Mouse (Mus musculus): ENCODE results near the gene Fyco1. TPM values are rescaled to one million over a fixed set of nuclear protein-coding genes. Genes with fewer than 3 reads are reported as not detected.

Fyco1 gene
- total RNA-seq (2014; rRNA removed) (21.2 and 22.9 TPM in 2 replicates), polyA plus RNA-seq (2012; rRNA removed) (5.9 and 6.6 TPM in 2 replicates)

DNA sequence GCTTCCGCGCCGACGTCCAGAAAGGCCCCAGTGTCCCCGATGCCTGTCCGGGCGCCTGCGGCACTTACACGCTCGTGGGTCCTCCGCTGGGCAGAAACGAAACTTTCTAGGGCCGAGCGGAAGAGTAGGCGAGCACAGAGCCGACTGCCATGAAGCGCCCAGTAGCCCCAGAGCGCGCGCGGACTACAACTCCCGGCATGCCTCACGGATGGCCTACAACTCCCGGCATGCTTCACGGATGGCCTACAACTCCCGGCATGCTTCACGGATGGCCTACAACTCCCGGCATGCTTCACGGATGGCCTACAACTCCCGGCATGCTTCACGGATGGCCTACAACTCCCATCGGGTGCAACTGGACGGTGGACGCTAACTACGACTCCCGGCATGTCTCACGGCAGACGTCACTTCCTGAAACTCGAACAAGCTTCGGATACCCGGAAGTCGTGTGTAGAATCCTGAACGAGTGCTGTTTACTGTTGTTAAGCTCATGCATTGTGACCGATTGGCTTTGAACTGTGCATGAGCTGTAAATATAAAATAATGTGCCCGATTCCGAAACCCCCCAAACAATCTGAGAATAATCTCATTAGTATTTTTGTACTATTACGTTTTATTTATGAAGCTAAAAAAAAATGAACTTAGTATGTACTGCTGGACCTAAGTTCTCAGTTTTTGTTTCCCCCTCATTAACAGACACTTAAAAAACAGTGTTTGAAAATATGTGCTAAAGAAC is at the start of gene Fyco1:
Gene Fyco1 (minus strand): TSS at position 187 of the 736 bp plus-strand sequence.
- Histone ChIP-seq H3K4me1 (ENCODE audit: control insufficient read depth, insufficient read depth, low read length) (peaks cover 11% of the 10 kb centered on the region), H3K79me2 (ENCODE audit: control insufficient read depth, insufficient read depth, low read length) (peaks cover 14% of the 10 kb centered on the region; the same call in 1 of the 2 replicates), H3K27me3 (ENCODE audit: control insufficient read depth, insufficient read depth, low read length) (no peaks in the 10 kb centered on the region), H3K9ac (ENCODE audit: low read depth, low read length) (peak within 1 kb of the TSS; percentile 92), H3K4me3 (ENCODE audit: insufficient read depth, low read depth, low read length) (peak within 1 kb of the TSS; percentile 85), H3K36me3 (ENCODE audit: control insufficient read depth, insufficient read depth, low read length) (no peaks in the 10 kb centered on the region), H3K27ac (replicated peaks; ENCODE audit: insufficient read depth, low read depth, low read length) (peak within 1 kb of the TSS; percentile 95)
- peak; percentile 99 for DNase-seq (ENCODE audit: extremely low read depth, low read depth, low spot score)
- TF ChIP-seq POLR2A (IDR thresholded peaks at IDR 0.05; ENCODE audit: extremely low read depth, insufficient read depth, low read length) (peak; percentile 48; the same call in 1 of the 2 replicates), CTCF (IDR thresholded peaks at IDR 0.05; ENCODE audit: low read depth, low read length) (no peak)
- under 1% methylated on average over 47 of the region's 47 CpGs for WGBS

DNA sequence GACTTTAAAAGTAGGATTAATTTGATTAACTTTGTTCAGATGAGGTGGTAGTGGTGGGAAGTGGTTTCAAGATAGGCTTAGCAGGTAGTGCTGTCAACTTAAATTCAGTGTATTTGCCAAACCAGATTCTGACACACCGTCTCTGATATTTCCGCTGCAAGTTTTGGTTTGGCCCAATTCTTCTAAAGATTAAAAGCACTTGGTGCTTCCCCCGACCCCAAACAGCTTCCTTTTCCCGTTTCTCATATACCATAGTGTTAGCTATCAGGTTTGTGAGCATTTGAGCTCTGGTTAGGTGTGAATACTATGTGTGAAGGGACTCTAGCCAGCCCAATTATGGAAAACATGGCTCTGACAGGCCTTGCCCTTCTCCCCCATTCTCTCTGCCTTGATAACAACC is 20.4 kb upstream of the Fyco1 start:
- no peaks in the 10 kb centered on the region for H3K79me2 ChIP-seq (ENCODE audit: control insufficient read depth, insufficient read depth, low read length)
- WGBS = 66% methylated on average over 4 of the region's 4 CpGs
- no peaks in the 10 kb centered on the region for H3K36me3 ChIP-seq (ENCODE audit: control insufficient read depth, insufficient read depth, low read length)
- H3K4me3 ChIP-seq (ENCODE audit: insufficient read depth, low read depth, low read length) = no peak overlapping the region
- TF ChIP-seq POLR2A (IDR thresholded peaks at IDR 0.05; ENCODE audit: extremely low read depth, insufficient read depth, low read length) (no peak), CTCF (IDR thresholded peaks at IDR 0.05; ENCODE audit: low read depth, low read length) (no peak)
- DNase-seq (ENCODE audit: extremely low read depth, low read depth, low spot score) = no peak
- no peaks in the 10 kb centered on the region for H3K4me1 ChIP-seq (ENCODE audit: control insufficient read depth, insufficient read depth, low read length)
- no peaks in the 10 kb centered on the region for H3K27me3 ChIP-seq (ENCODE audit: control insufficient read depth, insufficient read depth, low read length)
- H3K27ac ChIP-seq (replicated peaks; ENCODE audit: insufficient read depth, low read depth, low read length) = no peak overlapping the region
- H3K9ac ChIP-seq (ENCODE audit: low read depth, low read length) = no peak overlapping the region

GRCm38 (mm10) chr9:123869167-123869784 is 17.6 kb upstream of the Fyco1 start:
- Histone ChIP-seq H3K27me3 (ENCODE audit: control insufficient read depth, insufficient read depth, low read length) (no peaks in the 10 kb centered on the region), H3K36me3 (ENCODE audit: control insufficient read depth, insufficient read depth, low read length) (no peaks in the 10 kb centered on the region), H3K9ac (ENCODE audit: low read depth, low read length) (no peak overlapping the region), H3K27ac (replicated peaks; ENCODE audit: insufficient read depth, low read depth, low read length) (no peak overlapping the region), H3K79me2 (ENCODE audit: control insufficient read depth, insufficient read depth, low read length) (no peaks in the 10 kb centered on the region), H3K4me1 (ENCODE audit: control insufficient read depth, insufficient read depth, low read length) (no peaks in the 10 kb centered on the region), H3K4me3 (ENCODE audit: insufficient read depth, low read depth, low read length) (no peak overlapping the region)
- DNase-seq (ENCODE audit: extremely low read depth, low read depth, low spot score) = peak; percentile 34
- WGBS = 27% methylated on average over 4 of the region's 6 CpGs
- TF ChIP-seq CTCF (IDR thresholded peaks at IDR 0.05; ENCODE audit: low read depth, low read length) (no peak), POLR2A (IDR thresholded peaks at IDR 0.05; ENCODE audit: extremely low read depth, insufficient read depth, low read length) (no peak)

DNA sequence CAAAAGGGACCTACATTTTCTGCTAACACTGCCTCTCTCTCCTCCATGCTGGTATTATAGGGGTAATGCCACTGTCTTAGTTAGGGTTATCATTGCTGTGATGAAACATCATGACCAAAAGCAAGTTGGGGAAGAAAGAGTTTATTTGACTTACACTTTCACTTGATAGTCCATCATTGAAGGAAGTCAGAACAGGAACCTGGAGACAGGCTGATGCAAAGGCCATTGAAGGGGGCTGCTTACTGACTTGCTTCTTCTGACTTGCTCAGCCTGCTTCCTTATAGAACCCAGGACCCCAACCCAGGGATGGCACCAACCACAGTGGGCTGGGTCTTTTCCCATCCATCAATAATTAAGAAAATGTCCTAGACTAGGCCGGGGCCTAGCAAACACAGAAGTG is 11.9 kb upstream of the Fyco1 start:
- DNase-seq (ENCODE audit: extremely low read depth, low read depth, low spot score) = no peak
- Histone ChIP-seq H3K27ac (replicated peaks; ENCODE audit: insufficient read depth, low read depth, low read length) (no peak overlapping the region), H3K79me2 (ENCODE audit: control insufficient read depth, insufficient read depth, low read length) (no peaks in the 10 kb centered on the region), H3K9ac (ENCODE audit: low read depth, low read length) (no peak overlapping the region), H3K36me3 (ENCODE audit: control insufficient read depth, insufficient read depth, low read length) (no peaks in the 10 kb centered on the region), H3K27me3 (ENCODE audit: control insufficient read depth, insufficient read depth, low read length) (no peaks in the 10 kb centered on the region), H3K4me1 (ENCODE audit: control insufficient read depth, insufficient read depth, low read length) (no peaks in the 10 kb centered on the region), H3K4me3 (ENCODE audit: insufficient read depth, low read depth, low read length) (no peak overlapping the region)
- WGBS = 91% methylated on average over 1 of the region's 1 CpGs
- TF ChIP-seq POLR2A (IDR thresholded peaks at IDR 0.05; ENCODE audit: extremely low read depth, insufficient read depth, low read length) = no peak
- TF ChIP-seq CTCF (IDR thresholded peaks at IDR 0.05; ENCODE audit: low read depth, low read length) = no peak

DNA sequence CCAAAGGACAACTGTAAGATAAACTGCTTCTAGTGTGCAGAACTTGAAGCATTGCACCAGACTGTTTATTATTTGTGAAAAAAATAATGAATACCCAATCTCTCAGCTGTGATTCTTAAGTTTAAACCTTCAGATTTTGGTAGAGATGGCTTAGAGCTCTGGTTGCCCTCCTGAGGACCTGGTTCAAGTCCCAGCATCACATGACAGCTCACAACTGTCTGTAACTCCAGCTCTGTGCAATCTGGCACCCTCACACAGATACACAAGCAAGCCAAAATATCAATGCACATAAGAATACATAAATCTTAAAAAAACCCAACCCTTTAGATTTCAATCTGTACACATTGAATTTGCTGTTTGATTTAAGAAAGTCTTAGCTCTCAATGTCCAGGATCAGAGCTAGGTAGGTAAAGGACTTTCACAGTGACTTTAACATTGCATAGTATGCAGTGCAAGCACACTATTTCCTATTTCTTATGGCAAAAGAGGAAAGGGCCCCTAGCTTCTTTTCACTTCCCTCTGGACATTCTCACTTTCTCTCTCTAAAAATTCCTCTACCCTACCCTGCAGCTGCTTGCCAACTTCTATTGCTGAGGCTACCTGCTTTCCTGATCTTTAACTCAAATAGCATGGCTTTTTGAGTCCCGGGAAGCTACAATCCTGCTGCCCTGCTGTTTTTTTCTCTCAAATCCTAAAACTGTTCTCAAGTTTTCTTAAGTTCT is 11.4 kb upstream of the Fyco1 start:
- H3K27ac ChIP-seq (replicated peaks; ENCODE audit: insufficient read depth, low read depth, low read length) = no peak overlapping the region
- no peaks in the 10 kb centered on the region for H3K36me3 ChIP-seq (ENCODE audit: control insufficient read depth, insufficient read depth, low read length)
- DNase-seq (ENCODE audit: extremely low read depth, low read depth, low spot score) = no peak
- no peak overlapping the region for H3K4me3 ChIP-seq (ENCODE audit: insufficient read depth, low read depth, low read length)
- H3K9ac ChIP-seq (ENCODE audit: low read depth, low read length) = no peak overlapping the region
- 86% methylated on average over 1 of the region's 1 CpGs for WGBS
- no peaks in the 10 kb centered on the region for H3K27me3 ChIP-seq (ENCODE audit: control insufficient read depth, insufficient read depth, low read length)
- no peaks in the 10 kb centered on the region for H3K79me2 ChIP-seq (ENCODE audit: control insufficient read depth, insufficient read depth, low read length)
- TF ChIP-seq POLR2A (IDR thresholded peaks at IDR 0.05; ENCODE audit: extremely low read depth, insufficient read depth, low read length) (no peak), CTCF (IDR thresholded peaks at IDR 0.05; ENCODE audit: low read depth, low read length) (no peak)
- no peaks in the 10 kb centered on the region for H3K4me1 ChIP-seq (ENCODE audit: control insufficient read depth, insufficient read depth, low read length)
